Mouse (Mus musculus) limb, embryonic 14.5 days (tissue): ENCODE data around the gene Ocrl. TPM values are rescaled to one million over a fixed set of nuclear protein-coding genes. Genes with fewer than 3 reads are reported as not detected.

ENCODE experiments used
- ATAC-seq: fragments of 200-750 bp; cut with Nextera tagmentation; 2 replicates; pipeline ENCODE4 v1.8.0; 2017; ENCODE audit warnings: low read depth, moderate number of reproducible peaks, moderate TSS enrichment; ENCODE audit not compliant: low FRiP score
- DNase-seq: peaks from one replicate; pipeline ENCODE4 v3.0.0-alpha.2; 2015; ENCODE audit warnings: low spot score
- H3K27ac ChIP-seq: fragments of 300-500 bp; sonication (generic); replicated peaks from 2 replicates; pipeline ENCODE4 v1.5.1; 2014; ENCODE audit warnings: low read depth, mild to moderate bottlenecking, low read length, moderate library complexity, mixed read lengths
- H3K27me3 ChIP-seq: fragments of 300-500 bp; sonication (generic); 2 replicates; pipeline ENCODE4 v1.6.1; 2014; ENCODE audit warnings: low read length, mixed read lengths; ENCODE audit not compliant: control insufficient read depth, insufficient read depth
- H3K36me3 ChIP-seq: fragments of 300-500 bp; sonication (generic); 2 replicates; pipeline ENCODE4 v1.6.1; 2014; ENCODE audit warnings: mild to moderate bottlenecking, low read length, moderate library complexity, mixed read lengths; ENCODE audit not compliant: control insufficient read depth, insufficient read depth
- H3K4me1 ChIP-seq: fragments of 300-500 bp; sonication (generic); 2 replicates; pipeline ENCODE4 v1.6.1; 2014; ENCODE audit warnings: antibody characterized with exemption, low read length, mixed read lengths; ENCODE audit not compliant: control insufficient read depth, insufficient read depth
- H3K4me2 ChIP-seq: fragments of 300-500 bp; sonication (generic); replicated peaks from 2 replicates; pipeline ENCODE4 v1.6.1; 2014; ENCODE audit warnings: low read depth, mild to moderate bottlenecking, low read length, moderate library complexity; ENCODE audit not compliant: severe bottlenecking
- H3K4me3 ChIP-seq: fragments of 300-500 bp; sonication (generic); replicated peaks from 2 replicates; pipeline ENCODE4 v1.5.1; 2014; ENCODE audit warnings: low read length
- H3K9ac ChIP-seq: fragments of 300-500 bp; sonication (generic); 2 replicates; pipeline ENCODE4 v1.6.1; 2014; ENCODE audit warnings: mild to moderate bottlenecking, low read depth, low read length, moderate library complexity; ENCODE audit not compliant: severe bottlenecking
- H3K9me3 ChIP-seq: fragments of 300-500 bp; sonication (generic); 2 replicates; pipeline ENCODE4 v1.6.1; 2016; ENCODE audit warnings: low read length; ENCODE audit not compliant: control insufficient read depth
- POLR2A ChIP-seq: fragments of 200-500 bp; IDR thresholded peaks from 2 replicates; pipeline ENCODE4 v1.8.0; 2012; ENCODE audit warnings: inconsistent platforms, mild to moderate bottlenecking, moderate library complexity, borderline replicate concordance; ENCODE audit not compliant: insufficient read depth, insufficient read length; ENCODE audit errors: extremely low read depth
- WGBS: fragments of 180-500 bp; shearing (Covaris S2); extraction: QIAGEN DNeasy Blood & Tissue Kit; methylation state at CpG from one replicate; pipeline ENCODE4 v1.1.7; 2014; 5-methylcytosine and 5-hydroxymethylcytosine counted together
- polyA plus RNA-seq, 2 experiments: library from polyadenylated mRNA; depleted of rRNA in 1 of 2; stranded (reverse) in 1 of 2; unstranded in 1 of 2; fragments of >200 nt; fragmentation: Nextera tagmentation in 1 of 2; extraction: Ambion mirVana in 1 of 2; gene quantifications; 2 replicates each; pipeline versions ENCODE4 v1.2.1 to v1.2.3; 2012 to 2014

Gene Ocrl
- polyA plus RNA-seq, 2 experiments, result 21.8 to 50.0 TPM

- no peak for ATAC-seq
- TF ChIP-seq POLR2A, result no peak
- H3K9ac ChIP-seq, result no peak overlapping the region
- H3K36me3 ChIP-seq, result no peaks in the 10 kb centered on the region
- no peaks in the 10 kb centered on the region for H3K9me3 ChIP-seq
- no peak overlapping the region for H3K4me3 ChIP-seq
- no peaks in the 10 kb centered on the region for H3K27me3 ChIP-seq
- H3K27ac ChIP-seq, result no peak overlapping the region
- 50% methylated on average over 7 of the region's 7 CpGs for WGBS
- H3K4me1 ChIP-seq, result no peaks in the 10 kb centered on the region
- DNase-seq, result no peak
- no peak overlapping the region for H3K4me2 ChIP-seq
Measured at GRCm38 (mm10) chrX:48001151-48001550, 89.0 kb downstream of the Ocrl start.

GRCm38 (mm10) chrX:48004786-48005185 lies 92.6 kb downstream of the Ocrl start:
- WGBS, result 69% methylated on average over 1 of the region's 1 CpGs
- Histone ChIP-seq H3K4me3 (no peak overlapping the region), H3K4me1 (no peaks in the 10 kb centered on the region), H3K4me2 (no peak overlapping the region), H3K27me3 (no peaks in the 10 kb centered on the region), H3K27ac (no peak overlapping the region), H3K36me3 (no peaks in the 10 kb centered on the region), H3K9me3 (no peaks in the 10 kb centered on the region), H3K9ac (no peak overlapping the region)
- ATAC-seq (no peak), DNase-seq (no peak)
- no peak for TF ChIP-seq POLR2A

GRCm38 (mm10) chrX:48006062-48006461 lies 93.9 kb downstream of the Ocrl start:
- no peak for ATAC-seq
- WGBS, result 60% methylated on average over 8 of the region's 8 CpGs
- H3K27ac ChIP-seq, result no peak overlapping the region
- H3K36me3 ChIP-seq, result no peaks in the 10 kb centered on the region
- no peaks in the 10 kb centered on the region for H3K9me3 ChIP-seq
- no peak for TF ChIP-seq POLR2A
- no peak overlapping the region for H3K4me3 ChIP-seq
- peak; percentile 11 for DNase-seq
- H3K9ac ChIP-seq, result no peak overlapping the region
- H3K4me1 ChIP-seq, result no peaks in the 10 kb centered on the region
- H3K27me3 ChIP-seq, result no peaks in the 10 kb centered on the region
- H3K4me2 ChIP-seq, result no peak overlapping the region

GRCm38 (mm10) chrX:48011656-48012055 lies 99.5 kb downstream of the Ocrl start:
- no peaks in the 10 kb centered on the region for H3K9me3 ChIP-seq
- H3K27ac ChIP-seq, result no peak overlapping the region
- no peak overlapping the region for H3K9ac ChIP-seq
- no peak overlapping the region for H3K4me3 ChIP-seq
- H3K27me3 ChIP-seq, result no peaks in the 10 kb centered on the region
- no peak for ATAC-seq
- H3K4me1 ChIP-seq, result no peaks in the 10 kb centered on the region
- H3K4me2 ChIP-seq, result no peak overlapping the region
- no peak for DNase-seq
- TF ChIP-seq POLR2A, result no peak
- no peaks in the 10 kb centered on the region for H3K36me3 ChIP-seq
- WGBS, result 88% methylated on average over 3 of the region's 3 CpGs

Other genes starting within 250 kb of the Ocrl start
- 17.6 and 21.9 TPM in 2 replicates for gene Smarca1, start 19.4 kb upstream of the Ocrl start, polyA plus RNA-seq (2012; rRNA removed)
- gene Smarca1, start 19.4 kb upstream of the Ocrl start, polyA plus RNA-seq (2014; fragmentation: Nextera tagmentation; extraction: Ambion mirVana), result 36.3 and 44.8 TPM in 2 replicates
- gene Apln, start 122.5 kb downstream of the Ocrl start, polyA plus RNA-seq (2012; rRNA removed), result 10.6 and 13.6 TPM in 2 replicates
- gene Apln, start 122.5 kb downstream of the Ocrl start, polyA plus RNA-seq (2014; fragmentation: Nextera tagmentation; extraction: Ambion mirVana), result 7.8 and 8.0 TPM in 2 replicates
- 5.1 and 6.4 TPM in 2 replicates for gene Xpnpep2, start 196.3 kb downstream of the Ocrl start, polyA plus RNA-seq (2012; rRNA removed)
- 6.7 and 7.6 TPM in 2 replicates for gene Xpnpep2, start 196.3 kb downstream of the Ocrl start, polyA plus RNA-seq (2014; fragmentation: Nextera tagmentation; extraction: Ambion mirVana)
- gene Sash3, start 234.0 kb downstream of the Ocrl start, polyA plus RNA-seq (2012; rRNA removed), result 2.0 and 2.1 TPM in 2 replicates
- gene Sash3, start 234.0 kb downstream of the Ocrl start, polyA plus RNA-seq (2014; fragmentation: Nextera tagmentation; extraction: Ambion mirVana), result 3.9 and 4.0 TPM in 2 replicates